Mouse (Mus musculus) forebrain, embryonic 14.5 days (tissue): ENCODE data around the gene Scamp2. TPM values are rescaled to one million over a fixed set of nuclear protein-coding genes. Genes with fewer than 3 reads are reported as not detected.

ENCODE experiments used
- ATAC-seq: fragments of 200-750 bp; cut with Nextera tagmentation; 2 replicates; pipeline ENCODE4 v1.8.0; 2017; ENCODE audit warnings: mild to moderate bottlenecking, moderate library complexity
- DNase-seq: peaks from one replicate; pipeline ENCODE4 v3.0.0-alpha.2; 2015; ENCODE audit warnings: low spot score
- H3K27ac ChIP-seq: fragments of 300-500 bp; sonication (generic); 2 replicates; pipeline ENCODE4 v1.5.1; 2014; ENCODE audit warnings: low read depth, mild to moderate bottlenecking, control low read depth, low read length, moderate library complexity
- H3K27me3 ChIP-seq: fragments of 300-500 bp; sonication (generic); replicated peaks from 2 replicates; pipeline ENCODE4 v1.6.1; 2014; ENCODE audit warnings: low read length, control low read depth, mixed read lengths; ENCODE audit not compliant: control insufficient read depth, insufficient read depth
- H3K36me3 ChIP-seq: fragments of 300-500 bp; sonication (generic); 2 replicates; pipeline ENCODE4 v1.6.1; 2014; ENCODE audit warnings: low read length, control low read depth; ENCODE audit not compliant: control insufficient read depth, insufficient read depth
- H3K4me1 ChIP-seq: fragments of 300-500 bp; sonication (generic); 2 replicates; pipeline ENCODE4 v1.6.1; 2014; ENCODE audit warnings: antibody characterized with exemption, low read length, control low read depth; ENCODE audit not compliant: control insufficient read depth, insufficient read depth
- H3K4me2 ChIP-seq: fragments of 300-500 bp; sonication (generic); 2 replicates; pipeline ENCODE4 v1.6.1; 2014; ENCODE audit warnings: mild to moderate bottlenecking, control low read depth, low read length
- H3K4me3 ChIP-seq: fragments of 300-500 bp; sonication (generic); 2 replicates; pipeline ENCODE4 v1.5.1; 2014; ENCODE audit warnings: low read depth, low read length, control low read depth
- H3K9ac ChIP-seq: fragments of 300-500 bp; sonication (generic); 2 replicates; pipeline ENCODE4 v1.6.1; 2014; ENCODE audit warnings: mild to moderate bottlenecking, low read length, control low read depth, moderate library complexity
- H3K9me3 ChIP-seq: fragments of 300-500 bp; sonication (generic); replicated peaks from 2 replicates; pipeline ENCODE4 v1.6.1; 2016; ENCODE audit warnings: low read length, control low read depth, mixed read lengths; ENCODE audit not compliant: control insufficient read depth
- WGBS: fragments of 180-500 bp; shearing (Covaris S2); extraction: QIAGEN DNeasy Blood & Tissue Kit; methylation state at CpG from one replicate; pipeline ENCODE4 v1.1.7; 2014; 5-methylcytosine and 5-hydroxymethylcytosine counted together
- polyA plus RNA-seq: library from polyadenylated mRNA; unstranded; fragments of >200 nt; fragmentation: Nextera tagmentation; extraction: Ambion mirVana; gene quantifications from 2 replicates; pipeline ENCODE4 v1.2.1, GENCODE M21; 2014

The Scamp2 gene
- polyA plus RNA-seq, 1 experiment from 2014 or later, result 55.5 TPM

- no peaks in the 10 kb centered on the region for H3K9me3 ChIP-seq
- no peak overlapping the region for H3K4me3 ChIP-seq
- WGBS, result 89% methylated on average over 7 of the region's 7 CpGs
- no peak overlapping the region for H3K9ac ChIP-seq
- peaks cover 51% of the 10 kb centered on the region for H3K36me3 ChIP-seq
- H3K4me1 ChIP-seq, result no peaks in the 10 kb centered on the region
- no peak overlapping the region for H3K27ac ChIP-seq
- DNase-seq (no peak), ATAC-seq (no peak)
- H3K4me2 ChIP-seq, result no peak overlapping the region
- H3K27me3 ChIP-seq, result no peaks in the 10 kb centered on the region
Measured at GRCm38 (mm10) chr9:57624295-57624694, 63.6 kb downstream of the Scamp2 start.

GRCm38 (mm10) chr9:57625674-57626500, 65.1 kb downstream of the Scamp2 start:
- ATAC-seq, result no peak
- H3K36me3 ChIP-seq, result peaks cover 66% of the 10 kb centered on the region

GRCm38 (mm10) chr9:57627191-57627590, 66.4 kb downstream of the Scamp2 start:
- Histone ChIP-seq H3K4me1 (no peaks in the 10 kb centered on the region), H3K9me3 (no peaks in the 10 kb centered on the region), H3K9ac (no peak overlapping the region), H3K4me3 (no peak overlapping the region), H3K36me3 (peaks cover 74% of the 10 kb centered on the region), H3K27ac (no peak overlapping the region), H3K27me3 (no peaks in the 10 kb centered on the region), H3K4me2 (no peak overlapping the region)
- no peak for ATAC-seq
- DNase-seq, result no peak
- 93% methylated on average over 17 of the region's 17 CpGs for WGBS

More at GRCm38 (mm10) chr9:57625674-57626500, 65.1 kb downstream of the Scamp2 start:
- DNase-seq, result no peak
- WGBS, result 65% methylated on average over 15 of the region's 15 CpGs
- Histone ChIP-seq H3K4me1 (no peaks in the 10 kb centered on the region), H3K4me3 (no peak overlapping the region), H3K9me3 (no peaks in the 10 kb centered on the region), H3K27me3 (no peaks in the 10 kb centered on the region), H3K4me2 (no peak overlapping the region), H3K9ac (no peak overlapping the region), H3K27ac (no peak overlapping the region)

- Histone ChIP-seq H3K4me1 (no peaks in the 10 kb centered on the region), H3K27ac (no peak overlapping the region), H3K27me3 (no peaks in the 10 kb centered on the region), H3K4me2 (no peak overlapping the region), H3K9me3 (no peaks in the 10 kb centered on the region), H3K36me3 (peaks cover 74% of the 10 kb centered on the region), H3K9ac (no peak overlapping the region), H3K4me3 (no peak overlapping the region)
- 92% methylated on average over 11 of the region's 11 CpGs for WGBS
- ATAC-seq (no peak), DNase-seq (no peak)
Measured at GRCm38 (mm10) chr9:57627892-57628291, 67.1 kb downstream of the Scamp2 start.

GRCm38 (mm10) chr9:57628717-57629116, 68.0 kb downstream of the Scamp2 start:
- ATAC-seq, result no peak
- peaks cover 78% of the 10 kb centered on the region for H3K36me3 ChIP-seq

GRCm38 (mm10) chr9:57629118-57629874, 68.6 kb downstream of the Scamp2 start:
- Histone ChIP-seq H3K27ac (0 out of 2 replicates have a peak overlapping the region, but pooled peaks have one; percentile 27), H3K4me1 (no peaks in the 10 kb centered on the region), H3K9me3 (no peaks in the 10 kb centered on the region), H3K9ac (no peak overlapping the region), H3K36me3 (peaks cover 77% of the 10 kb centered on the region), H3K4me3 (no peak overlapping the region), H3K4me2 (no peak overlapping the region), H3K27me3 (no peaks in the 10 kb centered on the region)
- DNase-seq (peak; percentile 82), ATAC-seq (peak; percentile 73)
- WGBS, result 74% methylated on average over 14 of the region's 14 CpGs

More at GRCm38 (mm10) chr9:57628717-57629116, 68.0 kb downstream of the Scamp2 start:
- no peaks in the 10 kb centered on the region for H3K27me3 ChIP-seq
- no peaks in the 10 kb centered on the region for H3K4me1 ChIP-seq
- no peaks in the 10 kb centered on the region for H3K9me3 ChIP-seq
- H3K4me3 ChIP-seq, result no peak overlapping the region
- WGBS, result 94% methylated on average over 12 of the region's 12 CpGs
- no peak for DNase-seq
- H3K4me2 ChIP-seq, result no peak overlapping the region
- H3K27ac ChIP-seq, result no peak overlapping the region
- H3K9ac ChIP-seq, result no peak overlapping the region

- DNase-seq (peak; percentile 46), ATAC-seq (peak; percentile 30; the same call in 1 of the 2 replicates)
- H3K9ac ChIP-seq, result no peak overlapping the region
Measured at GRCm38 (mm10) chr9:57633481-57634024, 72.8 kb downstream of the Scamp2 start.

GRCm38 (mm10) chr9:57637272-57637671, 76.5 kb downstream of the Scamp2 start:
- Histone ChIP-seq H3K4me2 (no peak overlapping the region), H3K36me3 (peaks cover 25% of the 10 kb centered on the region), H3K9me3 (no peaks in the 10 kb centered on the region), H3K27me3 (no peaks in the 10 kb centered on the region), H3K4me1 (peaks cover 31% of the 10 kb centered on the region), H3K4me3 (no peak overlapping the region), H3K9ac (no peak overlapping the region), H3K27ac (no peak overlapping the region)
- DNase-seq, result no peak
- ATAC-seq, result no peak
- 65% methylated on average over 3 of the region's 3 CpGs for WGBS

More at GRCm38 (mm10) chr9:57633481-57634024, 72.8 kb downstream of the Scamp2 start:
- WGBS, result 38% methylated on average over 4 of the region's 4 CpGs
- H3K4me2 ChIP-seq, result no peak overlapping the region
- H3K9me3 ChIP-seq, result no peaks in the 10 kb centered on the region
- H3K27me3 ChIP-seq, result no peaks in the 10 kb centered on the region
- no peak overlapping the region for H3K27ac ChIP-seq
- peaks cover 37% of the 10 kb centered on the region for H3K36me3 ChIP-seq
- peaks cover 6% of the 10 kb centered on the region; the same call in 1 of the 2 replicates for H3K4me1 ChIP-seq
- no peak overlapping the region for H3K4me3 ChIP-seq
